Comparison of ENCODE assay signal across 13 mouse cellular contexts in the genomic region with DNA sequence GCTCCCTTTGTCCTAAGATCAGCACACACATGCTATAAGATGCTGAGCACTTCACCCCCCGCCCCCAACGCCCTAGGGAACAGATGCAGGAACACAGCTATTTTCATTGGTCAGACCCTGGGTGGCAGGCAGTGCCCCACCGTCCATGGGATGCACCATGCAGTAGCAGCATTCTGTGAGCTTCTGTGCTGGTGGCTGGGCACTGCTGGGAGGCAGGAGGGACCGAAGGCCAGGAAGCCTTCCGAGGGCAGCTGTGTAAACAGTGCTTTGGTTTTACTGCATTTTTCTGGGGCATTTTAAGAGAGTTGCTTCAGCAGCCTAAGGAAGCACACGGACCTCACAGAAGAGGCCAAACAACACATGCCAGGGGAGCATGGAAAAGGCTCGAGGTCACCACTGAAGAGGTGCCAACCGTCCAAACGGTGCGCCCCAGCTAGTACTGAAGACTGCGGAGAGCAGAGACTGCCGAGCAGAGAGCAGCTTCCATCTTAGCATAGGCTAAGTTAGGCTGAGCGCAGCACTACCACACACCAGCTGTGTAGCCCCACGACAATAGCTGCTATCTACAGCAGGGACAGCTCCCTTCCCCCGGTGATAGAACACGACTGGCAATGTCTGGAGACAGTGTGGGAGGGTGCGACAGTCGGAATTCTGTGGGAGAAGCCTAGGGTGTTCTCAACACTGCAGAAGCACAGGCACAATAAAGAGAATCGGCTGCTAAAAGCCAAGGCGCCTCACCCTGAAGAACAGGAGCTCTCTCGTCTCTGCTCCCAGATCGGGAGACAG. TPM values are rescaled to one million over a fixed set of nuclear protein-coding genes. Genes with fewer than 3 reads are reported as not detected.
A peak's percentile ranks its signal among the peaks of the same experiment; 100 is the strongest.
DNase-seq lines count a peak whose midpoint lies in the region; ATAC-seq and TF ChIP-seq lines count a peak whose summit lies in the region.
"Had no signal": no experiment of that assay in that cellular context is flagged by ENCODE, and none has a peak within 500 bp of the region (broad histone marks: within the 10 kb centered on the region; RNA-seq: fewer than 3 reads in every experiment).

No protein-coding gene starts in this region.

- WGBS in forebrain, postnatal 0 days, result 85% methylated on average over 22 of the region's 22 CpGs
- 86% methylated on average over 22 of the region's 22 CpGs for WGBS in forebrain, embryonic 15.5 days

- H3K27me3 ChIP-seq in forebrain, postnatal 0 days (ENCODE audit: insufficient read depth, low read length), result no peaks in the 10 kb centered on the region
- no peaks in the 10 kb centered on the region for H3K27me3 ChIP-seq in forebrain, embryonic 15.5 days

- DNase-seq in forebrain, postnatal 0 days, result no peak
- peak; percentile 70 for DNase-seq in left cerebral cortex, adult 11 months (ENCODE audit: low spot score)
- DNase-seq in left cerebral cortex, postnatal 4 days, result no peak
- DNase-seq in layer of hippocampus, postnatal 14 days (ENCODE audit: low spot score in 2 of 2), result peak; percentile 38 to 63
- peak; percentile 55 for DNase-seq in right cerebral cortex, postnatal 14 days
- DNase-seq in lung, postnatal 10 days, result no peak
- DNase-seq in gastrocnemius, adult 8-10 months (ENCODE audit: low spot score in 2 of 2), result no peak
- DNase-seq: adrenal gland, adult 8-10 months; cerebellum, postnatal 36 days had no signal

- no peaks in the 10 kb centered on the region for H3K4me1 ChIP-seq in forebrain, postnatal 0 days (ENCODE audit: insufficient read depth)
- no peaks in the 10 kb centered on the region for H3K4me1 ChIP-seq in forebrain, embryonic 15.5 days

- H3K27ac ChIP-seq in forebrain, postnatal 0 days (ENCODE audit: low read depth, low read length), result no peak overlapping the region; the same call in 1 of the 2 replicates
- H3K27ac ChIP-seq in forebrain, embryonic 15.5 days (replicated peaks), result no peak overlapping the region

- no peak overlapping the region for H3K4me2 ChIP-seq in forebrain, postnatal 0 days (ENCODE audit: low read depth)
- H3K4me2 ChIP-seq in forebrain, embryonic 15.5 days (replicated peaks), result no peak overlapping the region

- H3K36me3 ChIP-seq in forebrain, postnatal 0 days (ENCODE audit: insufficient read depth), result peaks cover 87% of the 10 kb centered on the region
- peaks cover 62% of the 10 kb centered on the region for H3K36me3 ChIP-seq in forebrain, embryonic 15.5 days

- TF ChIP-seq CTCF in forebrain, postnatal 0 days (IDR thresholded peaks at IDR 0.05; ENCODE audit: low read depth), result no peak

- no peak overlapping the region for H3K9ac ChIP-seq in forebrain, postnatal 0 days
- H3K9ac ChIP-seq in forebrain, embryonic 15.5 days (replicated peaks), result no peak overlapping the region

- intact Hi-C loops in left cerebral cortex, postnatal 4 days (cut with DNase I), result no loop called here

- peak; percentile 27; the same call in 1 of the 2 replicates for ATAC-seq in forebrain, postnatal 0 days
- no peak for ATAC-seq in forebrain, embryonic 15.5 days (replicated peaks)
- ATAC-seq: forebrain, embryonic 16.5 days had no signal

- H3K4me3 ChIP-seq in forebrain, postnatal 0 days (ENCODE audit: low read depth, low read length), result no peak overlapping the region
- H3K4me3 ChIP-seq in forebrain, embryonic 15.5 days, result no peak overlapping the region

- H3K9me3 ChIP-seq in forebrain, postnatal 0 days (ENCODE audit: low read length), result no peaks in the 10 kb centered on the region
- no peaks in the 10 kb centered on the region for H3K9me3 ChIP-seq in forebrain, embryonic 15.5 days

RNA-seq across cellular contexts. Expression of a gene that starts 27.4 kb away (rescaled TPM):
- total RNA-seq in forebrain, postnatal 0 days (2014; rRNA removed), result 0.08 and 2.0 TPM in 2 replicates
- polyA plus RNA-seq in forebrain, postnatal 0 days (2015; fragmentation: Nextera tagmentation; extraction: Ambion mirVana), result 0.36 and 0.44 TPM in 2 replicates
- 0.20 TPM in 1 of 2 replicates, not detected in the other for polyA plus RNA-seq in forebrain, embryonic 15.5 days (2015; fragmentation: Nextera tagmentation; extraction: Ambion mirVana)
- total RNA-seq in left cerebral cortex, postnatal 4 days (2021), result under 1 TPM; 0.48 to 0.97 TPM
- total RNA-seq in layer of hippocampus, postnatal 14 days (2021), result 1 to 10 TPM in 1 of 2 experiments, under 1 TPM in 1; 0.97 to 1.6 TPM
- total RNA-seq in gastrocnemius, adult 8-10 months (2022), result under 1 TPM in 2 of 4 experiments, not detected in 2; 0.63 to 0.86 TPM
- polyA plus RNA-seq: large intestine, adult 2 months had no signal

RNA-seq across cellular contexts. Expression of a gene that starts 55.4 kb away (rescaled TPM):
- not detected in 2 replicates for total RNA-seq in forebrain, postnatal 0 days (2014; rRNA removed)
- 0.16 TPM in 1 of 2 replicates, not detected in the other for polyA plus RNA-seq in forebrain, postnatal 0 days (2015; fragmentation: Nextera tagmentation; extraction: Ambion mirVana)
- not detected in 2 replicates for polyA plus RNA-seq in forebrain, embryonic 15.5 days (2015; fragmentation: Nextera tagmentation; extraction: Ambion mirVana)
- total RNA-seq in left cerebral cortex, postnatal 4 days (2021), result under 1 TPM in 1 of 2 experiments, not detected in 1; 0.22 TPM
- not detected for total RNA-seq in layer of hippocampus, postnatal 14 days (2021)
- total RNA-seq in gastrocnemius, adult 8-10 months (2022), result not detected
- polyA plus RNA-seq: forebrain, embryonic 16.5 days; stomach, embryonic 14.5 days had no signal

RNA-seq across cellular contexts. Expression of a gene that starts 57.7 kb away (rescaled TPM):
- total RNA-seq in forebrain, postnatal 0 days (2014; rRNA removed), result 26.4 and 35.2 TPM in 2 replicates
- polyA plus RNA-seq in forebrain, postnatal 0 days (2015; fragmentation: Nextera tagmentation; extraction: Ambion mirVana), result 5.8 and 7.2 TPM in 2 replicates
- 12.3 and 12.4 TPM in 2 replicates for polyA plus RNA-seq in forebrain, embryonic 15.5 days (2015; fragmentation: Nextera tagmentation; extraction: Ambion mirVana)
- 10 to 100 TPM; 59.5 to 63.4 TPM for total RNA-seq in left cerebral cortex, postnatal 4 days (2021)
- total RNA-seq in layer of hippocampus, postnatal 14 days (2021), result 10 to 100 TPM; 80.9 to 86.7 TPM
- total RNA-seq in gastrocnemius, adult 8-10 months (2022), result 10 to 100 TPM; 33.4 to 51.3 (median 39.4) TPM

Comparison
In these comparisons a context has a peak if more than half of its experiments do, and no peak if none do; other contexts are left out.
1. DNase-seq: peak in left cerebral cortex, adult 11 months (single experiment), layer of hippocampus, postnatal 14 days (2 of 2) and right cerebral cortex, postnatal 14 days (single experiment); none in forebrain, postnatal 0 days (single experiment), left cerebral cortex, postnatal 4 days (single experiment), lung, postnatal 10 days (single experiment) and gastrocnemius, adult 8-10 months (0 of 2).